Mouse (Mus musculus) liver, adult 10 weeks (tissue): Measurements from ENCODE around the gene Gpr180. TPM values are rescaled to one million over a fixed set of nuclear protein-coding genes. Genes with fewer than 3 reads are reported as not detected.

Experiments used
- polyA plus RNA-seq: library from polyadenylated mRNA; stranded (reverse); fragments of 350-450 nt; fragmentation: Illumina TruSeq; extraction: RNeasy Lipid Tissue Mini Kit (QIAGEN cat#74804); gene quantifications from one replicate; pipeline ENCODE4 v1.2.3, GENCODE M21; 2014; ENCODE audit warnings: low read depth, low replicate concordance

Gpr180 gene
- 7.3 TPM for polyA plus RNA-seq

DNA sequence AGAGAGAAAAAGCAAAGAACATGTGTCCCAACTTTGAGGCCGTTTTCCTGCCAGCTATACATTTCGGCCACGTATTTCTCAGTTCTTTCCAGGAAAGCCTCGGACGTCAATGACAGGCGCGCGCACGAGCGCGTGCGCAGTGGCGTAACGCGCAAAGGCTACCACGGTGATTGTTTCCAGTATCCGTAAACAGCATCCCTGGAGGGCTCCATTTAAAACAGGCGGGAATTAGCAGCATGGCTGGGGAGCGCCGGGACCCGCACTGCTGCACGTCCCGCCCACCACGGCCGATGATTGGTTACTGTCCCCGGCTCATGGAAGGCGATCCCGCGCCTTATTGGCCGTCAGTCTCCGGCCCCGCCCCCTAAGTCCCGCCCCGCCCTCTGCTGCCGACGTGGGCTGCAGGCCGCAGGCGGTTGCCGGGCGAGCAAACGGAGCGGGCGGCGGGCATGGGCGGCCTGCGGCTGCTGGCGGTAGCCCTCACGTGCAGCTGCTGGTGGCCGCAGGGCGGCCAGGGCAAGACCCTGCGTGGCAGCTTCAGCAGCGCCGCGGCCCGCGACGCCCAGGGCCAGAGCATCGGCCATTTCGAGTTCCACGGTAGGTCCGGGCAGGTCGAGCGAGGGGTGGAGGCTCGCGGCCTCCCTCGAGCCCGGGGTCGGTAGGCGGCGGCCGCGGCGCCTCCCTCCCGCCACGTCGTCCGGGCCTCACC lies at the start of gene Gpr180:
Gene Gpr180, plus strand, starts transcription at position 415 of the 709 bp plus-strand sequence.

DNA sequence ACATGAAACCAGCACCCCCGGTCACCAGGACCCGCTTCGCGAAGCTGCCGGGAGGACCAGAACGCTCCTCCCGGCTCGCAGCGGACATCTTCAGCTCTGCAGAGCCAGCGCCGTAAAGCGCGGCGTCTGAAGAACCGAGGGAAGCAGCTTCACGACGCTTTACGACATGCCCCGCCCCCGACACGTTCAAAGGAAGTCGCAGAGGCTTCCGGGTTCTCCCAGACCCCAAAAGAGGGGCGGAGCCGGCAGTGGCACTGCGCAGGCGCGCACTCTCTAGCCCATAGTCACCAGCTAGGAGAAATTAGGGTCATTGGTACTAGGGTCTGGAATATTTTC lies 4.3 kb upstream of the Gpr180 start, which contains the start of gene Tgds:
Gene Tgds, minus strand, starts transcription at position 114 of the 336 bp plus-strand sequence.

Other genes with a start within 250 kb of the Gpr180 start
- 6.9 TPM for gene Dct, start 84.9 kb upstream of the Gpr180 start, polyA plus RNA-seq
- gene Tgds, start 4.4 kb upstream of the Gpr180 start, polyA plus RNA-seq, result 35.5 TPM
- gene Sox21, start 99.9 kb downstream of the Gpr180 start, polyA plus RNA-seq, result not detected
- gene Gm9376, start 129.8 kb downstream of the Gpr180 start, polyA plus RNA-seq, result not detected